Mouse (Mus musculus) MEL (cell line): ENCODE results near the gene Npsr1. TPM values are rescaled to one million over a fixed set of nuclear protein-coding genes. Genes with fewer than 3 reads are reported as not detected.

Experiments used
- DNase-seq: peaks from one replicate; pipeline ENCODE4 v3.0.0; 2011; ENCODE audit warnings: low read depth, low spot score
- H3K27ac ChIP-seq: 2 replicates; pipeline ENCODE4 v1.5.1; 2012; ENCODE audit warnings: low read depth, mild to moderate bottlenecking, control low read depth, low read length, moderate library complexity; ENCODE audit not compliant: control insufficient read depth
- H3K27me3 ChIP-seq, 2 experiments: fragments of 150-350 bp in 1 of 2; sonication (generic) in 1 of 2; 2 replicates each; pipeline ENCODE4 v1.6.1; 2012; ENCODE audit warnings: low read length in 2 of 2, mild to moderate bottlenecking in 2 of 2, improper control_type of control experiment in 1 of 2, moderate library complexity in 1 of 2; ENCODE audit not compliant: insufficient read depth in 2 of 2, control insufficient read depth in 1 of 2
- H3K36me3 ChIP-seq, 2 experiments: 2 replicates each; pipeline ENCODE4 v1.6.1; 2012 to 2014; ENCODE audit warnings: low read length in 2 of 2, improper control_type of control experiment in 1 of 2, inconsistent platforms in 1 of 2, mild to moderate bottlenecking in 1 of 2; ENCODE audit not compliant: insufficient read depth in 2 of 2, control insufficient read depth in 1 of 2
- H3K4me1 ChIP-seq, 2 experiments: fragments of 150-350 bp in 1 of 2; sonication (generic) in 1 of 2; 2 replicates each; pipeline ENCODE4 v1.6.1; 2012; ENCODE audit warnings: low read length in 2 of 2, improper control_type of control experiment in 1 of 2, mild to moderate bottlenecking in 1 of 2; ENCODE audit not compliant: insufficient read depth in 2 of 2, control insufficient read depth in 1 of 2
- H3K4me3 ChIP-seq, 2 experiments: fragments of 150-350 bp in 1 of 2; sonication (generic) in 1 of 2; 2 replicates each; pipeline ENCODE4 v1.5.1; 2012; ENCODE audit warnings: low read depth in 2 of 2, low read length in 2 of 2, mild to moderate bottlenecking in 2 of 2, moderate library complexity in 2 of 2, control low read depth in 1 of 2, improper control_type of control experiment in 1 of 2; ENCODE audit not compliant: control insufficient read depth in 1 of 2, insufficient read depth in 1 of 2
- H3K79me2 ChIP-seq: 2 replicates; pipeline ENCODE4 v1.6.1; 2012; ENCODE audit warnings: mild to moderate bottlenecking, low read length, moderate library complexity; ENCODE audit not compliant: control insufficient read depth, poor library complexity, insufficient read depth
- H3K9ac ChIP-seq: 2 replicates; pipeline ENCODE4 v1.6.1; 2012; ENCODE audit warnings: low read depth, mild to moderate bottlenecking, control low read depth, low read length, moderate library complexity; ENCODE audit not compliant: control insufficient read depth, poor library complexity, severe bottlenecking
- H3K9me3 ChIP-seq: fragments of 150-350 bp; sonication (generic); replicated peaks from 2 replicates; pipeline ENCODE4 v1.6.1; 2012; ENCODE audit warnings: mild to moderate bottlenecking, low read length, improper control_type of control experiment, moderate library complexity; ENCODE audit not compliant: insufficient read depth
- CHD1 ChIP-seq: IDR thresholded peaks from 2 replicates; pipeline ENCODE4 v1.6.1; 2012; ENCODE audit warnings: low read depth, mild to moderate bottlenecking, inconsistent platforms, low read length, improper control_type of control experiment
- ELF1 ChIP-seq: IDR thresholded peaks from 2 replicates; pipeline ENCODE4 v1.6.1; 2014; ENCODE audit warnings: low read depth, mild to moderate bottlenecking, inconsistent platforms, low read length, improper control_type of control experiment, moderate library complexity
- EP300 ChIP-seq, 2 experiments: IDR thresholded peaks; 2 replicates each; pipeline ENCODE4 v1.6.1; 2011; ENCODE audit warnings: improper control_type of control experiment in 2 of 2, low read length in 2 of 2, low read depth in 1 of 2, mild to moderate bottlenecking in 1 of 2
- ETS1 ChIP-seq: IDR thresholded peaks from 2 replicates; pipeline ENCODE4 v1.6.1; 2012; ENCODE audit warnings: low read depth, mild to moderate bottlenecking, inconsistent platforms, low read length, improper control_type of control experiment, moderate library complexity
- HCFC1 ChIP-seq: IDR thresholded peaks from 2 replicates; pipeline ENCODE4 v1.6.1; 2012; ENCODE audit warnings: low read depth, mild to moderate bottlenecking, inconsistent platforms, low read length, improper control_type of control experiment, moderate library complexity
- MAZ ChIP-seq: IDR thresholded peaks from 2 replicates; pipeline ENCODE4 v1.6.1; 2012; ENCODE audit warnings: low read depth, mild to moderate bottlenecking, inconsistent platforms, low read length, improper control_type of control experiment
- MYB ChIP-seq: IDR thresholded peaks from 2 replicates; pipeline ENCODE4 v1.6.1; 2011; ENCODE audit warnings: mild to moderate bottlenecking, low read depth, low read length, improper control_type of control experiment
- MYC ChIP-seq: IDR thresholded peaks from 2 replicates; pipeline ENCODE4 v1.6.1; 2011; ENCODE audit warnings: low read depth, mild to moderate bottlenecking, low read length, improper control_type of control experiment, moderate library complexity
- POLR2A ChIP-seq, 2 experiments: IDR thresholded peaks; 2 replicates each; pipeline ENCODE4 v1.6.1; 2011 to 2012; ENCODE audit warnings: low read length in 2 of 2, mild to moderate bottlenecking in 2 of 2, control low read depth in 1 of 2, improper control_type of control experiment in 1 of 2, low read depth in 1 of 2, moderate library complexity in 1 of 2; ENCODE audit not compliant: control insufficient read depth in 1 of 2, insufficient read depth in 1 of 2, poor library complexity in 1 of 2
- POLR2AphosphoS2 ChIP-seq: IDR thresholded peaks from 2 replicates; pipeline ENCODE4 v1.6.1; 2011; ENCODE audit warnings: low read length, improper control_type of control experiment
- POLR2AphosphoS5 ChIP-seq: IDR thresholded peaks from 2 replicates; pipeline ENCODE4 v1.6.1; 2012; ENCODE audit warnings: low read depth, borderline replicate concordance, mild to moderate bottlenecking, inconsistent platforms, low read length, moderate library complexity, mixed read lengths
- RCOR1 ChIP-seq: IDR thresholded peaks from 2 replicates; pipeline ENCODE4 v1.6.1; 2012; ENCODE audit warnings: low read depth, mild to moderate bottlenecking, inconsistent platforms, low read length, improper control_type of control experiment
- UBTF ChIP-seq: IDR thresholded peaks from 2 replicates; pipeline ENCODE4 v1.6.1; 2012; ENCODE audit warnings: low read depth, mild to moderate bottlenecking, inconsistent platforms, low read length, improper control_type of control experiment, moderate library complexity, borderline replicate concordance; ENCODE audit not compliant: insufficient read depth
- polyA plus RNA-seq, 2 experiments: library from polyadenylated mRNA; stranded (reverse) in 1 of 2; unstranded in 1 of 2; fragments of >175 nt in 1 of 2; fragments of >200 nt in 1 of 2; gene quantifications; 2 replicates each; pipeline versions ENCODE4 v1.2.1 to v1.2.4; 2012; ENCODE audit warnings: low replicate concordance in 2 of 2, low read depth in 1 of 2; ENCODE audit not compliant: insufficient read length in 2 of 2, insufficient read depth in 1 of 2, missing spikeins in 1 of 2
- total RNA-seq: library from RNA; depleted of rRNA; stranded (reverse); fragments of 300-350 nt; gene quantifications from 2 replicates; pipeline ENCODE4 v1.2.3, GENCODE M21; 2012

Gene Npsr1
- total and polyA plus RNA-seq, 3 experiments = 0.08 TPM; not detected in 2

DNA sequence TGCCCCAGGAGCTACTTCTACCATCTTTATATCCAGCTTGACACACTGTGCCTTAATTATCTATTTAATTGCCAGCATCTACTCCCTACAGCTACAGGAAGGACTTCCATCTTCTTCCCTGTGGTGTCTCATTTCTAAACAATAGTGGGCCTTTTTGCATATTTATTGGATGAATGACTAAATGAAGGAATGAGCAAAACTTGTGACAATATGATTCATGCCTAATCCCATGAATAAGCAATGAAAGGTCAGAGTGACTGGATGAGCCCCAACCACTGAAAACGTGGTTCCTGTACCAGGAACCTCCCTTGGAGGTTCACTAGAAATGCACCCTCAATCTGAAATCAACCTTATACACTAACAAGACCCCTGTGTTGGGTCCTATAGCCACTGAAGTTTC is 249.2 kb downstream of the Npsr1 start:
- H3K27ac ChIP-seq = no peak overlapping the region

GRCm38 (mm10) chr9:24349510-24349909 is 251.7 kb downstream of the Npsr1 start:
- Histone ChIP-seq H3K4me1 (no peaks in the 10 kb centered on the region), H3K9me3 (no peaks in the 10 kb centered on the region), H3K4me3 (no peak overlapping the region), H3K36me3 (no peaks in the 10 kb centered on the region), H3K9ac (no peak overlapping the region), H3K79me2 (no peaks in the 10 kb centered on the region), H3K27ac (no peak overlapping the region), H3K27me3 (no peaks in the 10 kb centered on the region)
- TF ChIP-seq CHD1 (no peak), MYB (no peak), MAZ (no peak), ETS1 (no peak), ELF1 (no peak), MYC (no peak), EP300 (IDR thresholded peaks at IDR 0.05; ENCODE audit: low read depth in 1 of 2, low read length in 2 of 2) (no peak), UBTF (no peak), POLR2AphosphoS5 (no peak)
- no peak for DNase-seq

More for the DNA sequence above, 249.2 kb downstream of the Npsr1 start:
- DNase-seq = no peak
- Histone ChIP-seq H3K9ac (no peak overlapping the region), H3K4me3 (no peak overlapping the region), H3K27me3 (no peaks in the 10 kb centered on the region)
- TF ChIP-seq RCOR1 = no peak
- no peak for TF ChIP-seq POLR2AphosphoS2
- no peak for TF ChIP-seq POLR2A (IDR thresholded peaks at IDR 0.05; ENCODE audit: control insufficient read depth in 1 of 2, insufficient read depth in 1 of 2, low read depth in 1 of 2, low read length in 2 of 2, poor library complexity in 1 of 2)
- TF ChIP-seq, all 39 proteins: peak for 0
- no peaks in the 10 kb centered on the region for H3K36me3 ChIP-seq
- H3K79me2 ChIP-seq = no peaks in the 10 kb centered on the region
- H3K4me1 ChIP-seq = no peaks in the 10 kb centered on the region
- H3K9me3 ChIP-seq = no peaks in the 10 kb centered on the region

- TF ChIP-seq HCFC1 = no peak
- TF ChIP-seq, all 39 proteins: peak for 0
- no peaks in the 10 kb centered on the region for H3K27me3 ChIP-seq
- no peaks in the 10 kb centered on the region for H3K4me1 ChIP-seq
- H3K9ac ChIP-seq = no peak overlapping the region
- H3K27ac ChIP-seq = no peak overlapping the region
- DNase-seq = no peak
- H3K9me3 ChIP-seq = no peaks in the 10 kb centered on the region
- no peaks in the 10 kb centered on the region for H3K79me2 ChIP-seq
- H3K36me3 ChIP-seq = no peaks in the 10 kb centered on the region
- H3K4me3 ChIP-seq = no peak overlapping the region
Observed at GRCm38 (mm10) chr9:24351402-24351801, 253.6 kb downstream of the Npsr1 start.
